Mouse (Mus musculus): ENCODE measurements around the gene Kmo. TPM values are rescaled to one million over a fixed set of nuclear protein-coding genes. Genes with fewer than 3 reads are reported as not detected.

Kmo gene
- polyA plus RNA-seq, 2 experiments = 0.21 to 0.55 TPM

DNA sequence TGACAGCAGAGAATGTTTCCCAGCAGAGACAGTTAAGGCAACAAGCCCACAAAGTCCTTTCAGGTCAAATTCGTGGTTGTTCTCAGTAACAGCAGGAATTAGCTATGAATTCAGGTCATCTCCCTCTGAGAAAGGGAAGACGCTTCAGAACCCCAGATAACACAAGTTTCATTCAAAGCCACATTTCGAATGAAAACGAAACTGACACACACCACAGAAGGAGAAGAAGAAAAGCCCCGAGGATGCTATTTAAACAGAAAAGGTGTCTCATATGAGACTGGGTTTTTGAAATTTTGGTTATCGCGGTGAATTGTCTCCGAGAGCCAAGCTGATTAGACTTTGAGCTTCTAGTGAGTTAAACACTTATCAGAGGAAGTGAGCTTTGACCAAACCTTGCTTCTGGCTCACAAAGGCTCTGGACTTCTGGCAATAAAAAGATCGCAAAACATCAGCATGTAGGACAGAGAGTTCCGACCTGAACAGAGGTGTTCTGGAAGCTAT, 11.6 kb downstream of the Kmo start:
- no peaks in the 10 kb centered on the region for H3K4me1 ChIP-seq (ENCODE audit: control insufficient read depth, insufficient read depth, low read length)
- no peak for DNase-seq (ENCODE audit: low spot score)
- no peak for ATAC-seq (ENCODE audit: low FRiP score, low read depth)
- H3K9ac ChIP-seq (ENCODE audit: low read depth, low read length, severe bottlenecking) = no peak overlapping the region
- TF ChIP-seq POLR2A (IDR thresholded peaks at IDR 0.05; ENCODE audit: borderline replicate concordance, extremely low read depth, insufficient read depth, insufficient read length) = no peak
- no peaks in the 10 kb centered on the region for H3K36me3 ChIP-seq (ENCODE audit: control insufficient read depth, insufficient read depth, low read length)
- no peaks in the 10 kb centered on the region for H3K27me3 ChIP-seq (ENCODE audit: control insufficient read depth, insufficient read depth, low read length)
- H3K27ac ChIP-seq (replicated peaks; ENCODE audit: low read depth, low read length) = no peak overlapping the region
- no peak overlapping the region for H3K4me2 ChIP-seq (replicated peaks; ENCODE audit: low read depth, low read length, severe bottlenecking)
- no peak overlapping the region for H3K4me3 ChIP-seq (replicated peaks; ENCODE audit: low read length)
- H3K9me3 ChIP-seq (ENCODE audit: control insufficient read depth, low read length) = no peaks in the 10 kb centered on the region
- 78% methylated on average over 10 of the region's 10 CpGs for WGBS

DNA sequence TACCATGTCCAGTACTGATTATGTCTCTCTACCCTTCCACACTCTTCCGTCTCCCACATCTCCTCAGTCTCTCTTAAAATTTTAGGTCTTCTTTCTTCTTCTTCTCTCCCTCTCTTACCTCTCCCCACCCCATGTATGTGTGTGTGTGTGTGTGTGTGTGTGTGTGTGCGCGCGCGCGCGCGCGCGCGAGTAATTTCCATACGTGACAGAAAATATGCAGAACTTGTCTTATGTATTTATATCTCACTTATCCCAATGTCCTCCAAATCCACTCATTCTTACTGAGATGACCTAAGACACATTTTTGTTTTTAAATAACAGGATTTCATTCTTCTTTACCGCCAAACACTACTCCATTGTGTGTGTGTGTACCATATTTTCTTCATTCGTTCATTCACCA, 12.3 kb downstream of the Kmo start:
- ATAC-seq (ENCODE audit: low FRiP score, low read depth) = no peak
- no peak for TF ChIP-seq POLR2A (IDR thresholded peaks at IDR 0.05; ENCODE audit: borderline replicate concordance, extremely low read depth, insufficient read depth, insufficient read length)
- H3K9me3 ChIP-seq (ENCODE audit: control insufficient read depth, low read length) = no peaks in the 10 kb centered on the region
- WGBS = 92% methylated on average over 14 of the region's 14 CpGs
- no peak for DNase-seq (ENCODE audit: low spot score)
- no peaks in the 10 kb centered on the region for H3K27me3 ChIP-seq (ENCODE audit: control insufficient read depth, insufficient read depth, low read length)
- no peaks in the 10 kb centered on the region for H3K36me3 ChIP-seq (ENCODE audit: control insufficient read depth, insufficient read depth, low read length)
- H3K27ac ChIP-seq (replicated peaks; ENCODE audit: low read depth, low read length) = no peak overlapping the region
- no peaks in the 10 kb centered on the region for H3K4me1 ChIP-seq (ENCODE audit: control insufficient read depth, insufficient read depth, low read length)
- H3K4me2 ChIP-seq (replicated peaks; ENCODE audit: low read depth, low read length, severe bottlenecking) = no peak overlapping the region
- no peak overlapping the region for H3K4me3 ChIP-seq (replicated peaks; ENCODE audit: low read length)
- H3K9ac ChIP-seq (ENCODE audit: low read depth, low read length, severe bottlenecking) = no peak overlapping the region

DNA sequence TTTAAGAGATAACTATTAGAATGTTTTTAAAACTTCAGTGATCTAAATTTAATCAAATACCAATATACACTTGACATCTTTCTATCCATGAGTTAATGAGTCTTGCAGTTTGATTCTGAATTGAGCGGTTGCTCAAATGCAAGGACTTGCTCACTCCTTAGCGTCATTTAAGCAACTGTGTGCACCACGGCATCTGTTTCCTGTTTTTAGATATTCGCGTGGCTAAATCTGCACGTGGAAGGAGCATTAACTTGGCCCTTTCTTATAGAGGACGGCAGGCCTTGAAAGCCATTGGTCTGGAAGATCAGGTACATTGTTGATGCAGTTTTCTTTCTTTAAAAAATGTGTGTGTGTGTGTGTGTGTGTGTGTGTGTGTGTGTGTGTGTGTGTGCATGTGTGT, 17.5 kb downstream of the Kmo start:
- no peaks in the 10 kb centered on the region for H3K27me3 ChIP-seq (ENCODE audit: control insufficient read depth, insufficient read depth, low read length)
- no peak overlapping the region for H3K4me2 ChIP-seq (replicated peaks; ENCODE audit: low read depth, low read length, severe bottlenecking)
- H3K9me3 ChIP-seq (ENCODE audit: control insufficient read depth, low read length) = no peaks in the 10 kb centered on the region
- H3K4me3 ChIP-seq (replicated peaks; ENCODE audit: low read length) = no peak overlapping the region
- no peak overlapping the region for H3K9ac ChIP-seq (ENCODE audit: low read depth, low read length, severe bottlenecking)
- no peaks in the 10 kb centered on the region for H3K4me1 ChIP-seq (ENCODE audit: control insufficient read depth, insufficient read depth, low read length)
- no peak for TF ChIP-seq POLR2A (IDR thresholded peaks at IDR 0.05; ENCODE audit: borderline replicate concordance, extremely low read depth, insufficient read depth, insufficient read length)
- H3K36me3 ChIP-seq (ENCODE audit: control insufficient read depth, insufficient read depth, low read length) = no peaks in the 10 kb centered on the region
- H3K27ac ChIP-seq (replicated peaks; ENCODE audit: low read depth, low read length) = no peak overlapping the region
- 59% methylated on average over 7 of the region's 7 CpGs for WGBS
- no peak for DNase-seq (ENCODE audit: low spot score)
- ATAC-seq (ENCODE audit: low FRiP score, low read depth) = no peak

DNA sequence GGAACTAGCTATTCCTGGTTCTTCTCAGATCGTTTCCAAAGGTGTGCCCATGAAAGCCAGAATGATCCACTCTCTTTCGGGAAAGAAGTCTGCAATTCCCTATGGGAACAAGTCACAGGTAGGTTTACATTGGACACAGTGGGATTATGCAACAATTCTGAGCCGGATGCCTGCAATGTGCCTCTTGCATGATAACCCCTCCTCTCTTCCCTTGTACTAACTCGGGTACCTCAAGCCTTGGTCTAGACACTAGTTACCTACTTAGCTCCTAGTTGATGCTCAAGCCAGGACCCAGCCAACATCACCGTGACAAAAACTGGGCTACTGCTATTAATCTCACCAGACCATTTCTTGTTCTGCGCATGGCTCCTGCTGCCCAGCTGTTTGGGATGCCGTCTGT, 18.9 kb downstream of the Kmo start:
- H3K4me2 ChIP-seq (replicated peaks; ENCODE audit: low read depth, low read length, severe bottlenecking) = no peak overlapping the region
- no peaks in the 10 kb centered on the region for H3K4me1 ChIP-seq (ENCODE audit: control insufficient read depth, insufficient read depth, low read length)
- no peaks in the 10 kb centered on the region for H3K27me3 ChIP-seq (ENCODE audit: control insufficient read depth, insufficient read depth, low read length)
- H3K4me3 ChIP-seq (replicated peaks; ENCODE audit: low read length) = no peak overlapping the region
- TF ChIP-seq POLR2A (IDR thresholded peaks at IDR 0.05; ENCODE audit: borderline replicate concordance, extremely low read depth, insufficient read depth, insufficient read length) = no peak
- no peaks in the 10 kb centered on the region for H3K36me3 ChIP-seq (ENCODE audit: control insufficient read depth, insufficient read depth, low read length)
- 83% methylated on average over 7 of the region's 7 CpGs for WGBS
- H3K9ac ChIP-seq (ENCODE audit: low read depth, low read length, severe bottlenecking) = no peak overlapping the region
- DNase-seq (ENCODE audit: low spot score) (no peak), ATAC-seq (ENCODE audit: low FRiP score, low read depth) (no peak)
- no peaks in the 10 kb centered on the region for H3K9me3 ChIP-seq (ENCODE audit: control insufficient read depth, low read length)
- H3K27ac ChIP-seq (replicated peaks; ENCODE audit: low read depth, low read length) = no peak overlapping the region

DNA sequence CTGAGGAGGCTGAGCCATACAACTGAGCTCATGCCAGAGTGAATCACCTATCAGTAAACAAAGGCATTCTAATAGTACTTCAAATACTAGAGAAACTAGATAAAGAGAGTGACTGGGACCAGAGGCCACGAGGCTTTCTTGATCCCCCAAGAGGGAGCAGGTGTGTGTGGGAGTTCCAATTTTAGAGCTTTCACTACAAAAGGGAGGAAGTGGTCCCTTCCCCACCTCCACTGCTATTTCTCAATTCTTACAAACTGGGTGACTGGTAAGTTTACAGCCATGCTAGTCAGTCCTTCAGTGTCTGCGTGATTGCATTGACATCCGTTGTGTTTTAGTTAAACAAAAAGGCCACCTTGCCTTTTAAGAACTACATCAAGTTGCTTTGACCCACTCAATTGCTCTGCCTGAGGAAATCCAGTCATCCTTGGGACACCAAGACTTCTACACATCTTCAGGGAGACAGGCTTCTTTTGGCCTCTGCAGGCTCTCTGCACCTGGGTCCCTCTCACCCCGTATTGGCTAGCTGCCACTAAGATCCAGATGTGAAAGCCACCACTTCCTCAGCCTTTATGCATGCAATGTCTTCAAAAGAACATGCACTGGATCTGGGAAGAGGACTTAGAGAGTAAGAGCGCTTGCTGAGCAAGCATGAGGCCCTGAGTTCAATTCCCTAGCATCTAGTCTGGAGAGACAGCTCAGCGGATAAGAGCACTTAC, 20.4 kb downstream of the Kmo start:
- H3K4me1 ChIP-seq (ENCODE audit: control insufficient read depth, insufficient read depth, low read length) = no peaks in the 10 kb centered on the region
- TF ChIP-seq POLR2A (IDR thresholded peaks at IDR 0.05; ENCODE audit: borderline replicate concordance, extremely low read depth, insufficient read depth, insufficient read length) = no peak
- ATAC-seq (ENCODE audit: low FRiP score, low read depth) (no peak), DNase-seq (ENCODE audit: low spot score) (no peak)
- no peak overlapping the region for H3K9ac ChIP-seq (ENCODE audit: low read depth, low read length, severe bottlenecking)
- no peak overlapping the region for H3K4me2 ChIP-seq (replicated peaks; ENCODE audit: low read depth, low read length, severe bottlenecking)
- no peaks in the 10 kb centered on the region for H3K27me3 ChIP-seq (ENCODE audit: control insufficient read depth, insufficient read depth, low read length)
- H3K27ac ChIP-seq (replicated peaks; ENCODE audit: low read depth, low read length) = no peak overlapping the region
- H3K4me3 ChIP-seq (replicated peaks; ENCODE audit: low read length) = no peak overlapping the region
- H3K36me3 ChIP-seq (ENCODE audit: control insufficient read depth, insufficient read depth, low read length) = no peaks in the 10 kb centered on the region
- no peaks in the 10 kb centered on the region for H3K9me3 ChIP-seq (ENCODE audit: control insufficient read depth, low read length)
- 79% methylated on average over 6 of the region's 6 CpGs for WGBS
